Mouse (Mus musculus) neural tube, embryonic 15.5 days (tissue): ENCODE data around the gene Loxl1. TPM values are rescaled to one million over a fixed set of nuclear protein-coding genes. Genes with fewer than 3 reads are reported as not detected.
A peak's percentile ranks its signal among the peaks of the same experiment; 100 is the strongest.
"Not testable (repeated sequence)": the region's sequence is repeated elsewhere in the genome, so short reads cannot be mapped to it uniquely, and the experiment has no call there.

Experiments
- ATAC-seq: fragments of 200-750 bp; cut with Nextera tagmentation; 2 replicates; pipeline ENCODE4 v1.8.0; 2017; ENCODE audit warnings: mild to moderate bottlenecking, moderate TSS enrichment, moderate library complexity; ENCODE audit not compliant: low FRiP score
- H3K27ac ChIP-seq: fragments of 300-500 bp; sonication (generic); replicated peaks from 2 replicates; pipeline ENCODE4 v1.5.1; 2015; ENCODE audit warnings: mild to moderate bottlenecking, inconsistent platforms
- H3K27me3 ChIP-seq: fragments of 300-500 bp; sonication (generic); replicated peaks from 2 replicates; pipeline ENCODE4 v1.6.1; 2015; ENCODE audit warnings: inconsistent platforms
- H3K36me3 ChIP-seq: fragments of 300-500 bp; sonication (generic); 2 replicates; pipeline ENCODE4 v1.6.1; 2015; ENCODE audit warnings: inconsistent platforms
- H3K4me1 ChIP-seq: fragments of 300-500 bp; sonication (generic); 2 replicates; pipeline ENCODE4 v1.6.1; 2015; ENCODE audit warnings: inconsistent platforms
- H3K4me2 ChIP-seq: fragments of 300-500 bp; sonication (generic); 2 replicates; pipeline ENCODE4 v1.6.1; 2015; ENCODE audit warnings: inconsistent platforms, mild to moderate bottlenecking, moderate library complexity
- H3K4me3 ChIP-seq: fragments of 300-500 bp; sonication (generic); replicated peaks from 2 replicates; pipeline ENCODE4 v1.5.1; 2015; ENCODE audit warnings: mild to moderate bottlenecking, inconsistent platforms
- H3K9ac ChIP-seq: fragments of 300-500 bp; sonication (generic); replicated peaks from 2 replicates; pipeline ENCODE4 v1.6.1; 2015; ENCODE audit warnings: mild to moderate bottlenecking, inconsistent platforms
- H3K9me3 ChIP-seq: fragments of 300-500 bp; sonication (generic); replicated peaks from 2 replicates; pipeline ENCODE4 v1.6.1; 2016; ENCODE audit warnings: inconsistent platforms
- WGBS: fragments of 180-500 bp; shearing (Covaris S2); methylation state at CpG from one replicate; pipeline ENCODE4 v1.1.7; 2015; ENCODE audit warnings: mixed read lengths; 5-methylcytosine and 5-hydroxymethylcytosine counted together
- polyA plus RNA-seq: library from polyadenylated mRNA; unstranded; fragments of >200 nt; fragmentation: Nextera tagmentation; extraction: Ambion mirVana; gene quantifications from 2 replicates; pipeline ENCODE4 v1.2.1, GENCODE M21; 2015

Loxl1 gene
- polyA plus RNA-seq, 1 experiment from 2014 or later = 10.2 TPM

- no peak overlapping the region for H3K9ac ChIP-seq
- WGBS = 86% methylated on average over 7 of the region's 7 CpGs
- peaks cover 14% of the 10 kb centered on the region for H3K4me1 ChIP-seq
- no peaks in the 10 kb centered on the region for H3K9me3 ChIP-seq
- no peak overlapping the region for H3K4me2 ChIP-seq
- H3K27ac ChIP-seq = 0 out of 2 replicates have a peak overlapping the region, but pooled peaks have one; percentile 13
- H3K27me3 ChIP-seq = no peaks in the 10 kb centered on the region
- ATAC-seq = no peak
- no peaks in the 10 kb centered on the region for H3K36me3 ChIP-seq
- H3K4me3 ChIP-seq = no peak overlapping the region
Observed at GRCm38 (mm10) chr9:58274101-58274604, 38.8 kb downstream of the Loxl1 start.

- H3K4me1 ChIP-seq = peaks cover 14% of the 10 kb centered on the region
- no peaks in the 10 kb centered on the region for H3K27me3 ChIP-seq
- H3K4me3 ChIP-seq = no peak overlapping the region
- H3K36me3 ChIP-seq = no peaks in the 10 kb centered on the region
- no peak overlapping the region for H3K4me2 ChIP-seq
- H3K9ac ChIP-seq = no peak overlapping the region
- 73% methylated on average over 9 of the region's 9 CpGs for WGBS
- no peak for ATAC-seq
- H3K27ac ChIP-seq = no peak overlapping the region
- no peaks in the 10 kb centered on the region for H3K9me3 ChIP-seq
Observed at GRCm38 (mm10) chr9:58272855-58273254, 40.1 kb downstream of the Loxl1 start.

DNA sequence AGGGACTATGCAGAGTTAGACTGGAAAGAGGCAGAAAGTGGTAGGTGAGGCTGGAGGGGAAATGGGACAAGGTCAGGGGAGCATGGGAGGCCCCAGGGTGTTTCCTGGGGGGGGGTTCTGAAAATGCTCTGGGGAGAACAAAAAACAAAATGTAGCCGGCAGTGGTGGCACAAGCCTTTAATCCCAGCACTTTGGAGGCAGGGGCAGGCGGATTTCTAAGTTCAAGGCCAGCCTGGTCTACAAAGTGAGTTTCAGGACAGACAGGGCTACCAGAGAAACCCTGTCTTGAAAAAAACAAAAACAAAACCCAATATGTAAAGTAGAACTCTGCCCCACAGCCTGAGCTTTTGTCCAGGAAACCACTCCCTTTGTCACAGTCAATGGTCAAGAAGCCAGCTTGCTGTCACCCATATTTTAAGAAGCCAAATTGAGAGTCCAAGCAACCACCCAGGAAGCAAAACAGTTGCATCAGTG, 40.9 kb downstream of the Loxl1 start:
- ATAC-seq = no peak
- Histone ChIP-seq H3K9me3 (no peaks in the 10 kb centered on the region), H3K4me2 (no peak overlapping the region), H3K4me3 (no peak overlapping the region), H3K27me3 (no peaks in the 10 kb centered on the region), H3K36me3 (no peaks in the 10 kb centered on the region), H3K4me1 (peaks cover 14% of the 10 kb centered on the region), H3K27ac (no peak overlapping the region), H3K9ac (no peak overlapping the region)
- WGBS = 73% methylated on average over 2 of the region's 2 CpGs

- WGBS = 92% methylated on average over 9 of the region's 9 CpGs
- not testable (repeated sequence) for H3K9ac ChIP-seq, ATAC-seq
Observed at GRCm38 (mm10) chr9:58271551-58271950, 41.4 kb downstream of the Loxl1 start.

GRCm38 (mm10) chr9:58271109-58271508, 41.9 kb downstream of the Loxl1 start:
- no peak overlapping the region for H3K9ac ChIP-seq
- ATAC-seq = no peak
- no peaks in the 10 kb centered on the region for H3K27me3 ChIP-seq
- 95% methylated on average over 3 of the region's 3 CpGs for WGBS
- H3K36me3 ChIP-seq = no peaks in the 10 kb centered on the region
- no peak overlapping the region for H3K4me3 ChIP-seq
- no peak overlapping the region for H3K27ac ChIP-seq
- H3K4me2 ChIP-seq = no peak overlapping the region
- no peaks in the 10 kb centered on the region for H3K9me3 ChIP-seq
- peaks cover 14% of the 10 kb centered on the region for H3K4me1 ChIP-seq

More at GRCm38 (mm10) chr9:58271551-58271950, 41.4 kb downstream of the Loxl1 start:
- not testable (repeated sequence) for H3K27ac ChIP-seq, H3K4me3 ChIP-seq, H3K4me2 ChIP-seq, H3K27me3 ChIP-seq, H3K36me3 ChIP-seq, H3K9me3 ChIP-seq
- peaks cover 14% of the 10 kb centered on the region for H3K4me1 ChIP-seq

DNA sequence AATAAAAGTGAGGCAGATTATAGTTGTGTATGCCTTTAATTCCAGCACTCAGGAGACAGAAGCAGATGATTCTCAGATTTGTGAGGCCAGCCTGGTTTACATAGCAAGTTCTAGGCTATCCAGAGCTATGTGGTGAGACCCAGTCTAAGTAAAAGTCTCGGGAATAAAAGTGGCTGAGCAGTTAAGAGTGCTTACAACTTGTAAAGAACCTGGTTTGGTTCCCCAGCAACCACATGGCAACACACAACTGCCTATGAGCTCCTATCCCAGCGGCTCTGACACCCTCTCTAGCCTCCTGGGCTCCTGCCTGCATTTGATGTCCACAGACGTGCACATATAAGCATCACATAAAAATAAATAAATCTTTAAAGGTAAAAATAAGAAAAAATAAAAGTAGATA, 42.9 kb downstream of the Loxl1 start:
- WGBS = 54% methylated on average over 3 of the region's 3 CpGs
- H3K27ac ChIP-seq = no peak overlapping the region
- H3K9me3 ChIP-seq = no peaks in the 10 kb centered on the region
- H3K4me3 ChIP-seq = no peak overlapping the region
- no peaks in the 10 kb centered on the region for H3K27me3 ChIP-seq
- ATAC-seq = no peak
- H3K4me2 ChIP-seq = no peak overlapping the region
- no peak overlapping the region for H3K9ac ChIP-seq
- peaks cover 6% of the 10 kb centered on the region for H3K4me1 ChIP-seq
- H3K36me3 ChIP-seq = no peaks in the 10 kb centered on the region

DNA sequence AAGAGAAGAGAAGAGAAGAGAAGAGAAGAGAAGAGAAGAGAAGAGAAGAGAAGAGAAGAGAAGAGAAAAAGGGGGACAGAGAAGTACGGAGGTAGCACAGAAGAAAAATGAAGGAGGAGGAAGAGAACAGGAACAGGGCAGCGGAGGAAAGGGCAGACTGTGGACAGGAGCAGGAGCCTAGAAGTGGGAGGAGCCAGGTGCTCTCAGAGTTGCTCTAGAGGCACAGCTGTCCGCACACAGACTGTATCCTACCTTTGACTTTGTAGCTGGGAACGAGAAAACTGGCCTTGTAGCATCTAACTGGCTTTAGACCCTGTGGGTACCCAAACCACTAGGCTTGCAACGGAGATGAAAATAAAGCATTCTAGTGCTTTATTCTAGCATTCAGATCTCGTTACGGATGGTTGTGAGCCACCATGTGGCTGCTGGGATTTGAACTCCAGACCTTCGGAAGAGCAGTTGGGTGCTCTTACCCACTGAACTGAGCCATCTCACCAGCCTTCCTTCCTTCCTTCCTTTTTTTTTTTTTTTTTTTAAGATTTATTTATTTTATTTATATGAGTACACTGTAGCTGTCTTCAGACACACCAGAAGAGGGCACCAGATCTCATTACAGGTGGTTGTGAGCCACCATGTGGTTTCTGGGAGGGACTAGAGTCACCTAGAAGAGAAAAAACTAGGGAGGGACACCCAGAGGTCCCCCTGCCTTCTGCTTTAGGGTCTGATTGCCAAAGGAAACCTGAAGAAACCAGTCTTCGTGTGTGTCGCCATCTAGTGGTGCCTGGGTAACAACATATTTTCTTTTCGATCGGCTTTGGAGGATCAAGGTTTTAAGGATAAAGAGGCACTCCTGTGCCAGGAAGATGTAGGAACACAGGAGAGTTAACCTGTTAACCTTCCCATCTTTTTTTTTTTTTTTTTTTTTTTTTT, 44.3 kb downstream of the Loxl1 start:
- Histone ChIP-seq H3K4me2 (no peak overlapping the region), H3K9ac (no peak overlapping the region), H3K4me3 (no peak overlapping the region), H3K27me3 (no peaks in the 10 kb centered on the region), H3K4me1 (no peaks in the 10 kb centered on the region), H3K36me3 (0 out of 2 replicates have a peak, but pooled peaks cover 2% of the 10 kb centered on the region), H3K27ac (no peak overlapping the region), H3K9me3 (no peaks in the 10 kb centered on the region)
- 59% methylated on average over 12 of the region's 12 CpGs for WGBS
- no peak for ATAC-seq

- ATAC-seq = no peak
- WGBS = 69% methylated on average over 3 of the region's 3 CpGs
- H3K27me3 ChIP-seq = no peaks in the 10 kb centered on the region
- no peak overlapping the region for H3K4me2 ChIP-seq
- no peak overlapping the region for H3K27ac ChIP-seq
- no peak overlapping the region for H3K4me3 ChIP-seq
- no peaks in the 10 kb centered on the region for H3K4me1 ChIP-seq
- H3K9ac ChIP-seq = no peak overlapping the region
- H3K36me3 ChIP-seq = peaks cover 11% of the 10 kb centered on the region
- no peaks in the 10 kb centered on the region for H3K9me3 ChIP-seq
Observed at GRCm38 (mm10) chr9:58267046-58267445, 45.9 kb downstream of the Loxl1 start.

DNA sequence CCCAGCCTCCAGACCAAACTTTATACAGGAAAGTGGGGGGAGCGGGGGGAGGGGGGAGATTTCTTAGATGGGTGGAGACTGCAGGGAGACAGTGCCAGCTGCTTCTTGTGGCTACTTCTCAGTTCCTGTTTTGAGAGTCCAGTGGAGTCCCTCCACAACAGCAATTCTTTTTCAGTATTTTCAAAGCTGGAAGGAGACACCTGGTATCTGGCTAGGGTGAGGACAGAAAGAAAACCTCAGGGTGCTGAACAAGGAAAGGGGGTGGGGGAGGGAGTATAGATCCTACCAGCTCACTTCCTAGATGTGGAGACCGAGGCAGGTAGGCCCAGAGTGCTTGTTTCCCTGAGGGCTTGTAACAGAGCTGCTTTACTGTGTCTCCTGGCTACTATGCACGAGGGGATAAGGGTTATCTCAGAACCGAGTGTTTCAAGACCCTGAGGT, 46.4 kb downstream of the Loxl1 start:
- Histone ChIP-seq H3K9ac (no peak overlapping the region), H3K4me1 (no peaks in the 10 kb centered on the region), H3K4me3 (no peak overlapping the region), H3K9me3 (no peaks in the 10 kb centered on the region), H3K36me3 (peaks cover 15% of the 10 kb centered on the region), H3K27ac (no peak overlapping the region), H3K4me2 (no peak overlapping the region), H3K27me3 (no peaks in the 10 kb centered on the region)
- ATAC-seq = no peak
- WGBS = 57% methylated on average over 4 of the region's 4 CpGs

DNA sequence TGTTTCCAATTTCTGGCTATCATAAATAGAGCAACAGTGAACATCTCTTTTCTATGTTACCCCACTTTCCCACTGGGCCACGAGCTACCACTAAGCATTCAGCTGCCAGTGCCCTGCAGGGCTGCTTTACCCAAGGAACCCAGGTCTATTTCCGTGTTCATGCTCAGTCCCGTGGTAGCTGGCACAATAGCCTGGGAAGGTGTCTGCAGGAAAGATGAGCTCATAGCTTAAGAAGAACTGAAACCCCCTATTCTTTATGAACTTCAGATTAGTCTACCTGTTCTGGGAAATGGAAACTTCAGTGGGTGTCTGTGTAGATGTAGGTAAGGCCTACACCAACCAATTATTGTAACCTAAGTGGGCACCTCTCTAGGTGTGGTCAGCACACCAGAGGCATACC, 47.6 kb downstream of the Loxl1 start:
- no peak for ATAC-seq
- 73% methylated on average over 3 of the region's 3 CpGs for WGBS
- Histone ChIP-seq H3K4me1 (no peaks in the 10 kb centered on the region), H3K9me3 (no peaks in the 10 kb centered on the region), H3K36me3 (peaks cover 24% of the 10 kb centered on the region), H3K4me2 (no peak overlapping the region), H3K27ac (no peak overlapping the region), H3K4me3 (no peak overlapping the region), H3K9ac (no peak overlapping the region), H3K27me3 (no peaks in the 10 kb centered on the region)

DNA sequence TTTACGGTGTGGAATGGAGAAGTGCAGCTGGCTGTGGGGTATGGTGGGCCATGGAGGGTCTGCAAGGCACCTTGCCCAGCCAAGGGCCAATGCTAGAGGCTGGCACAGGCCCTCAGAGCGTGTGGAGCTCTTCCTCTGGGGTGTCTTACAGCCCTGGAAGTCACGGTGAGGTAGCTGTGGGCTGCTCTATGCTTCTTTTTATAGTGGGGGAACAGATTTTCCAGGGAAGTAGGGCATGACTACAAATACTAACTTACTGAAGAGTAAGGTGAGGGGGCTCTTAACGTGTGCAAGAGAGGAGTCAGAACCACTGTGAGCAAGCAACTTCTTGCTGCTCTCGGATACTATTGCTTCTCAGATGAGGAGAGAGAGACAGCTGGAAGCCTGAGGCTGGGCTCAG, 50.5 kb downstream of the Loxl1 start:
- Histone ChIP-seq H3K27ac (no peak overlapping the region), H3K9me3 (no peaks in the 10 kb centered on the region), H3K4me2 (no peak overlapping the region), H3K4me3 (no peak overlapping the region), H3K4me1 (no peaks in the 10 kb centered on the region), H3K36me3 (peaks cover 44% of the 10 kb centered on the region), H3K9ac (no peak overlapping the region), H3K27me3 (no peaks in the 10 kb centered on the region)
- 97% methylated on average over 5 of the region's 5 CpGs for WGBS
- ATAC-seq = no peak
